Mouse (Mus musculus) spleen, postnatal 14 days (tissue): ENCODE measurements at regions not wholly inside any gene's neighbourhood (a gene's known extent, or its start where the extent isn't known, plus 50 kb on each side); places are given as distances from the start of the nearest gene placed in this dataset.

Experiments used
- DNase-seq, 2 experiments: peaks; one replicate each; pipeline ENCODE4 v3.0.0; 2021 to 2022; ENCODE audit warnings: low spot score in 2 of 2

GRCm38 (mm10) chr2:50833791-50834190, 315.1 kb downstream of the Rnd3 start:
- DNase-seq, result no peak

DNA sequence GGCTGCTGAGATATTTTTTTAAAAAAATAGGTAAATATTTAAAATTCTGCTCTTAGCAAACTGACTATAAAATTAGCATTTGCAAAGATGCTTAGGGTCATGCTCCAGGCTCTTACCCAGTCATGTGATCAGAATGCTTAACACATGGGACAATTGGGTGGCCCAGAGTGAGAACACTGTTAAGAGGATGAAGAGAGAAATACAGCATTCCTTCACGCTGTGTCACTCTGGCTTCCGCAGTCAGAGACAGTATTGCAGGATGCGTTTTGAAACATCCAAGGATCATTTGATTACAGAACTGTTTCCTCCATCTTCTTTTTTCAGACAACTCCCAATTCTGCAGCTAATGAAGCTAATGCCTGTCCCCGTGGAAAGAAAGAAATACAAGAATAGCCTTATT, 316.4 kb downstream of the Rnd3 start:
- DNase-seq, result no peak

GRCm38 (mm10) chr2:50830056-50830720, 318.7 kb downstream of the Rnd3 start:
- no peak for DNase-seq

- DNase-seq, result no peak
These were observed 321.8 kb downstream of the Rnd3 start for GRCm38 (mm10) chr2:50827097-50827496.

DNA sequence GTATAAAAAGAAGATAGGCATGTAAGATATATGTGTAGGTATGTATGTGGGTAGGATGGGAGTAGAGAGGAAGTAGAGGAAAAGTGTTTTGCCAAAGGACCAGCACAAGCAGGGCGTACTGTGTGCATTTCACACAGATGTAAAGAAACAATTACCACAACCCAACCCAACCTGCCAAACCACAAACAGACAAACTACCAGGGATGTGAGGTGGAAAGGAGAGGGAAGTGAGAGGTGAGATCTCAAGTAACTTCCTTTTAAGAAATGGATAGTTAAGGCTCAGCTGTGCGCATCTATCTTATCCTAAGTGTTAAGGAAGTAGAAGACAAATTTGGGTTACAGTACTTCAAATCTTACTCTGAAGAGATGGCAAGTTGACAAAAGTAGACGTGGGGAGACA, 322.4 kb downstream of the Rnd3 start:
- no peak for DNase-seq

DNA sequence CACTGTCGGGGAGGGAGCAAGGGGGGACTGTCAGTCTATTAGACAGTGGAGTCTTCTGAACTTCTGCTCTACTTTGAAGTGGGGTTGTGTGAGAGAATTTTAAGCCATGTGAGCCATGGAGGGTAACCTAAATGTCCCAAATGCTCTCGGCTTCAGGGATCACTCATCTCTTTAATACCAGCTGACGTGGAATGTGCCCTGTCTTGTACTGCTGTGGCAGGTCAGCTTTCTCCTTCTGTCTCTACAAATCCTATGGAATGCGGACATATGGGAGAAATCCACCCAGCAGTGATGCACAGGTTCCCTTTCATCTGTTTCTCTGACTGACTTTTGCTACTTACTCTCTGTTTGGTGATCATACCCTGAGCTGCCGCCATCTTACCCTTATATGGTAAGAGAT, 323.3 kb downstream of the Rnd3 start:
- DNase-seq, result no peak

DNA sequence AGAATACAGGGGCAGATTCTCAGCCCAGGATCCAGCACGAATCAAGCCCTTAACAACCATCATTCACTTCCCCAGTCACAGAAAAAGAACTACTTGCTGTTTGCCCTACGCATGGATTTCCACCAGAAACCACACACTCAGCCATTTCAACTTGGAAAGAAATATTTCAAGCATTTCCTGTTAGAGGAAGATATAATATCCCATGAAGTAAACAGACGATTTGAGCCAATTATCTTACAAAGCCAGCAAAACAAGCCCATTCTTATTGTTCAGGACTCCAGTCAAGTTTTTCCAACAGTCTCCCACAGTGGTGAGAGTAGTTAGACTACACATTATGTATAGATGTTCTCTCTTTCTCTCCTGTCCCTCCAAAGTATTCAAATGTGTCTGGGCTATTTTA, 324.1 kb downstream of the Rnd3 start:
- DNase-seq, result no peak

DNA sequence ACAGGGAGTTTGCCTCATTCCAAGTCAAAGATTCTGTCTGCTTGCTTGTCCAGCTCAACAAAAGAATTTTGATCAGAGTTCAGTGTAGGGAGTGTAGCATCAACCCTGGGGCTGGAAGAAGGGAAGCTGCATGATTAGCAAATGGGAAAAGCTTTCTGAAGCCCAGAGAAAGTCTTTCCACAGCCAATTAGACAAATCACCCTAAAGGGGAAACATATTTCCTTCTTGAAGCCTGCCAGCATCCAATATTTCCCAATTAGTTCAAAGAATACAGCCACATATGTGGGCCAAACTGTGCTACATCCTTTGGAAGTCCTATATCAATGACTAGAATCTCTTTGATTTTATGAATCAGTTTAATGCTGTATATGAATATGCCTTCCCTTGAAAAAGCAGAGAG, 326.2 kb downstream of the Rnd3 start:
- no peak for DNase-seq

GRCm38 (mm10) chr2:50819305-50819665, 329.6 kb downstream of the Rnd3 start:
- no peak for DNase-seq

DNA sequence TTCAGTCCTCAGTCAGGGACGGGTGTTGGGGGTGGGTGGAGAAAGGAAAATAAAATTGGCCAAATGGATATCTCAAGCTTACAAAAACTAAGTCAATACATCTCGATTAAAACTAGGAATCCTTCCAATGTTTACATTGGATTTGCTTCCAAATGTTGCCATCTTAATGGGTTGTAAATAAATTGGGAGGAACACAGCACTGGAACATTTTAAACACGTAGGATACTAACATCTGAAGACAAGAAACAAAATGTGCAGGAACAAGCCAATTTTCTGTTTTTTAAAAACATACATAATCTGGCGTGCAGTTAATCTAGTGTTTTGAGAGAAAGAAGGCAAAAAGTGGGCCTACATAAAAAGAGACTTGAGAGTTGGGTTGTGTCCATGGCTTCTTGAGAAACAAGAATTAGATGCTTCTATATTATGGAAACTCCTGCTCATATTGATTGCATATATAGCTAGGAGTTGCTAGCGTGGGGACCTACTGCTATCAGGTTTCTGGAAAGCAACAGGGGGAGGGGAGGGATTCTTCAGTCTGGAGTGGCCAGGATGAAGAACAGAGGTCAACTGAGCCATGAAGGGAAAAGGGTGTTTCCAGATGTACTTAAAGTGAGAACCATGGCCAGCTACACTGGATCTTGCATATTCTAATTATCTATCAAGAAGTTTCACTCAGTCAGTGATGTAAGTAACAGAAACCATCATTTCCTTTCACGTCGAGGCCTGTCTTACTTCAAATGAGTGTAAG, 330.2 kb downstream of the Rnd3 start:
- DNase-seq, result no peak

DNA sequence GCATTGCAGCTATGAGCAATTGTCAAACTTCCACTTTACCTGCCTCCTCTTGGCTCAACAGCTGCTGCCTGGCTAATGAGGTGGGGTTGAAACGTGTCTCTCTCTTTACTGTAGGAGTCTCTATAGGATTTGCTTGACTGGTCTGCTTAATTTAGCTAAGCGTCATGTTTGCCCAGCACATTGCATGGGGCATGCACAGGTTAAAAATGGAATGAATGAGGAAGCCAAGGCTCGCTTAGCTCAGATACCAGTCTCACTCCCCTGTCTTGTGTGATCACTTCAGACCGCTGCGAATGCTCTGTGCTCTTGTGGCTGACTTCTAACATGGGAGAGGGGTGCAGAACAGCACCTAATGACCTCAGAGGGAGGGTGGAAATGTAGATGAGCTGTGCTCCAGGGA, 332.5 kb downstream of the Rnd3 start:
- DNase-seq, result no peak

DNA sequence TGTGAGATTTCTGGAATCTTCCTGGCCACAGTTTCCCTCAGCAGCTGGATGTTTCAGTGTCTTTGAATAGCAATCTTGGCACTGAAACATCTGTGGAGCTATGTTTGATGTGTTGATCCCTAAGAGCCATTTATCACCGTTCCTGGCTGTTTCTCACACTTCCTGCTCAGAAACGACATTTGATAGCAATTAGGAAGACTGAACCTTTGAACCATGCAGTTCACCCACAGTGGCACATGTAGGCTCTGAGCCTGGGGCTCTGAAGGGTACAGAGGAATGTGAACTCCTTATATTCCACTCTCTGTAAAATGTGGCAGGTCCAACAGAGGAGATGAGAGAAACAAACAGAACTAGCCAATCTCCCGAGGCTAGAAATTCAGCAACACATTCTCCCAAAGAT, 333.4 kb downstream of the Rnd3 start:
- DNase-seq, result no peak

- DNase-seq, result no peak
These were observed 335.1 kb downstream of the Rnd3 start for GRCm38 (mm10) chr2:50813568-50814461.

DNA sequence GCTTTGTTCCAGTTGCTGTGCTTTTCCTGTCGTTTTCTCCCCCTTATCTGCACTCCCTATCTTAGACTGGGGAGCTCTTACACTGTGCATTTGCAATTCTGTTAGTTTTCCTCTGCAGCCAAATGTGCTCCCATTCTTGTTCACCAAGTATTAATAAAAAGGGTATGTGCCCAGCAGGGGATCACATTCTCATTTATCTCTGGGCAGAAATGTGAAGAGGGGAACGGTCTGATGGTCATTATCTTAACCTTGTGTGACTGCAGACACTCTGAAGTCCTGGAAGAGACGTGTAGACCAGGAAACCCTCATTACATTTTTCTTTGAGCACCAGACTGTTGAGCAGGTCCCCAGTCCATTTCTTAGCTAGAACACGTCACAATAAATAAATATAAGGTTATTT, 336.6 kb downstream of the Rnd3 start:
- no peak for DNase-seq

GRCm38 (mm10) chr2:50810336-50811066, 338.4 kb downstream of the Rnd3 start:
- DNase-seq, result no peak

- no peak for DNase-seq
These were observed 339.1 kb downstream of the Rnd3 start for GRCm38 (mm10) chr2:50809823-50810222.

DNA sequence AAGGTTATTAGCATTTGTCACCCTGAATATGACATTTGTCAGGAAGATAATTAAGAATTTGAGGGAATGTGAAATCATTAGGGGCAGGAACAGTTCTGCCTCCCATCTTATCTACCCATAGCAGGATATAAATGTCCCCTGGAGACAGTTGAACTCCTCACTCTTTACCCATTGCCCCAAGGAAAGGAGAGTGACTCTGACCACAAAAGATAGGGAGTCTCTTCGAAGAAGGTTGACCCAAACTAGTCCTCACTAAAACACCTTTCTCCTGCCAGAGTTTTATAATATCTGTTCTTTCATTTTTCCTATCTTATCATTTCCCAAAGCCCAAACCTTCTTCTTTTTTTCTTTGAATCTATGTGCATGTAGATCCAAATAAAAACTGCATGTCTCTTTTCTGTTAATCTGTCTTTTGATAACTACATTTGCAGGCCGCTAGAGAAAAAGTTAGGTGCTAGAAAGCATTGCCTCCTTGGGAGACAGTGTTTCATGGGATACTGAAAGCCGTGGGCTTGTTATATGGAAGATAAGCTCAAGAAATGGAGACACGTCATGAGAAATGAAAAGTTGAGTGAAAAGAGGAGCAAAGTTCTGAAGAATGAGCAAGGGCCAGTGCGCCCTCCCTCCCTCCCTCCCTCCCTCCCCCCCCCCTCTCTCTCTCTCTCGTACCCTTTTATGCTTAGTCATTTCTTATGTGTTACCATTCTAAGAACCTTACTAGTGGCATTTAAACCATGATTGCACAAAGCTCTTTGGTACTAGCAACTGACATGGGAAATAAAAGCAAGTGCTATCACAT, 341.6 kb downstream of the Rnd3 start:
- DNase-seq, result no peak

GRCm38 (mm10) chr2:50805645-50806044, 343.3 kb downstream of the Rnd3 start:
- no peak for DNase-seq

DNA sequence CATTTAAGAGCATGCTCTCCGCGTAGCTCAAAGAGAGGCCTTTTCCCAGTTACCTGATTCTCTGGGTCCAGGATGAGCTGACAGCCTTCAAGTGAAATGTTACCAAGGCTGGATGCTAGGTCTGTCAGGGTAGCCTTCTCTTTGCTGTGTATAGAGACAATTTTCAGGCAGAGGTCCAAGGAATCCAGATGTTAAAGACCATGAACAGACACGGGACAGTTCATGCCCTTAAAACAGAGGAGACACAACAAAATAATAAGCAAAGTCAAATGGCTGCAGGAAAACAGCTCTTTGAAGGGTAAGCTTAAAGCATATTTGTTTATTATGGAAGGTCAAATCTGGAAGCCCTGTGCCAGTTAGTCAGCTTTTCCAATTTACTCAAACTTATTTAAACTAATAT, 352.8 kb downstream of the Rnd3 start:
- no peak for DNase-seq

DNA sequence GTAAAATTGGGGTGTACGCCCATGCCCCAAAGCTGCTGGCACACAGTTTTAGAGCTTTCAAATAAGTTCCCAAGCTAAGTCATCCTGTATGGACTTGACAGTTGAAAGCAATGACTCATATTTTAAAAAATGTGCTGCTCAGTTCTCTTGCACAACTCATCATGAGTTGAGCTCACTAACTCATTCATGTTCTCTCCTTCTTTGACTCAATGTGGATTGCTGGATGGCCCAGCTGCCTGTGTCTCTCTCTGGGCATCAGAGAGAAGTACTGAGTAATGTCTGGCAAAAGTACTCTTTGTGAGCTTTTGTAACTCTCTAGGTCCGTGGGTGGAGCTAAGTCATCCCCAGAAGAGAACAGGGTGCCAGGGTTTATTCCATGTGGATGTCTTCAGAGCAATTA, 355.3 kb downstream of the Rnd3 start:
- DNase-seq, result no peak

DNA sequence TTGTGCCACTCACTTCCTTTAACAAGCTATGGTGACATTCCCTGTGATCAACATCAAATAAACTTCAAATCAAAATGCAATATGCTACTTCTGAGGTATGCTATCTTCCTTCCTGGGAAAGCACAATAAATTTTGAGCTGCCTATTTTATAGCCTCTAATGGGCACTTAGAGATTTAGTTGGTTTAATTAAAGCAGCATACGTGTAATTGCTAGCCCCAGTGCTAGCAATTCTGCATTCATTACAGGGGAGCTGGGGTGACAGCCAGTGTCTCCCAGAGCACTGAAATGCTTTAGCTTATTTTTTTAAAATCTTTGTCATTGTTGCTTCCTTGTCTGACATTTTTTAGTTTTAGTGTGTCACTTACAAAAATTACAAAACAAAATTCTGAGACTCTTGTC, 355.8 kb downstream of the Rnd3 start:
- DNase-seq, result no peak
